Mouse (Mus musculus): ENCODE results near the gene Dock4.

GRCm38 (mm10) chr12:40884976-40885375 is 439.2 kb downstream of the Dock4 start:
- no peak for TF ChIP-seq CTCF (conservative IDR thresholded peaks at IDR 0.05 in 1 of 2, IDR thresholded peaks at IDR 0.05 in 1 of 2; ENCODE audit: low read depth in 2 of 2, low read length in 2 of 2)
- no peak for TF ChIP-seq MAX (IDR thresholded peaks at IDR 0.05; ENCODE audit: low read length)
- no peak for TF ChIP-seq HCFC1 (IDR thresholded peaks at IDR 0.05; ENCODE audit: low read depth, low read length)
- TF ChIP-seq SMC3 (IDR thresholded peaks at IDR 0.05; ENCODE audit: low read depth, low read length), result no peak

Measured in CH12.LX (cell line).